Mouse (Mus musculus) kidney, postnatal 25 days (tissue): Measurements from ENCODE around the gene Stard3.
A peak's percentile ranks its signal among the peaks of the same experiment; 100 is the strongest.
"Not testable (repeated sequence)": the region's sequence is repeated elsewhere in the genome, so short reads cannot be mapped to it uniquely, and the experiment has no call there.

Source experiments
- DNase-seq, 2 experiments: peaks; one replicate each; pipeline ENCODE4 v3.0.0; 2021; ENCODE audit warnings: mixed read lengths in 2 of 2

Gene Stard3

GRCm38 (mm10) chr11:98376756-98377155, 18.6 kb downstream of the Stard3 start:
- DNase-seq: no peak

- DNase-seq: no peak
Measured at GRCm38 (mm10) chr11:98377787-98378186, 19.6 kb downstream of the Stard3 start.

DNA sequence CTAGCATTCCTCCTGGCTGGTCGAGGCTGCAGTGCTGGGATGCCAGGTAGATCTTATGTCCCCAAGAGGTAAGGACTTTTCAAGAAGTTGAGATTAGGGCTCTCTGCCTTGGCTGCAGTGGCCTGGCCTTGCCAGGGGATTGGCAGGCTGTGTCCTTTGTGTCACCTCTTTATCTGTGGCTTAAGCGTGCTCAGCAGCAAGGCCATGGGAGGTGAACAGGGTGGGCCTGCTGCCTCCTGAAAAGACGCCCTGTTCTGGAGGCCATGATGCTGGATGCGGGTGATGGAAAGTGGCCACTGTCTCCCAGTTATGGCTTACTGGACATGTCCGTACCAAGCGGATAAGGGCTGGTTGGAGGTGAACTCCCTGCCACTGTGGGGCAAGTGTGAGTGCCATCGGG, 21.2 kb downstream of the Stard3 start:
- no peak for DNase-seq

GRCm38 (mm10) chr11:98380106-98380505, 21.9 kb downstream of the Stard3 start:
- DNase-seq: peak; percentile 72 to 80

GRCm38 (mm10) chr11:98381651-98382050, 23.5 kb downstream of the Stard3 start:
- no peak for DNase-seq

DNA sequence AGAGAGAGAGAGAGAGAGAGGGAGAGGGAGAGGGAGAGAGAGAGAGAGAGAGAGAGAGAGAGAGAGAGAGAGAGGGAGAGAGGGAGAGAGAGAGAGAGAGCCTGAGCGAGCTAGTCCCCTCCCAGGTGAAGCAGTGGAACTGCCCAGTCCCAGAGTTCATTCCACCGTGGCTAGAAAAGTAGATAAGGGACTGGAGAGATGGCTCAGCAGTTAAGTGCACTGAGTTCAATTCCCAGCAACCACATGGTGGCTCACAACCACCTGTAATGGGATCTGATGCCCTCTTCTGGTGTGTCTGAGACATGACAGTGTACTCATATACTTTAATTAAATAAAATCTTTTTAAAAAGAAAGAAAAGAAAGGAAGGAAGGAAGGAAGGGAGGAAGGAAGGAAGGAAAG, 24.2 kb downstream of the Stard3 start:
- DNase-seq: not testable (repeated sequence)

- no peak for DNase-seq
Measured at GRCm38 (mm10) chr11:98383261-98384030, 25.3 kb downstream of the Stard3 start, which contains the start of gene Tcap. Gene Tcap, plus strand, starts transcription at chr11:98383811.

GRCm38 (mm10) chr11:98384216-98384615, 26.0 kb downstream of the Stard3 start:
- no peak for DNase-seq

DNA sequence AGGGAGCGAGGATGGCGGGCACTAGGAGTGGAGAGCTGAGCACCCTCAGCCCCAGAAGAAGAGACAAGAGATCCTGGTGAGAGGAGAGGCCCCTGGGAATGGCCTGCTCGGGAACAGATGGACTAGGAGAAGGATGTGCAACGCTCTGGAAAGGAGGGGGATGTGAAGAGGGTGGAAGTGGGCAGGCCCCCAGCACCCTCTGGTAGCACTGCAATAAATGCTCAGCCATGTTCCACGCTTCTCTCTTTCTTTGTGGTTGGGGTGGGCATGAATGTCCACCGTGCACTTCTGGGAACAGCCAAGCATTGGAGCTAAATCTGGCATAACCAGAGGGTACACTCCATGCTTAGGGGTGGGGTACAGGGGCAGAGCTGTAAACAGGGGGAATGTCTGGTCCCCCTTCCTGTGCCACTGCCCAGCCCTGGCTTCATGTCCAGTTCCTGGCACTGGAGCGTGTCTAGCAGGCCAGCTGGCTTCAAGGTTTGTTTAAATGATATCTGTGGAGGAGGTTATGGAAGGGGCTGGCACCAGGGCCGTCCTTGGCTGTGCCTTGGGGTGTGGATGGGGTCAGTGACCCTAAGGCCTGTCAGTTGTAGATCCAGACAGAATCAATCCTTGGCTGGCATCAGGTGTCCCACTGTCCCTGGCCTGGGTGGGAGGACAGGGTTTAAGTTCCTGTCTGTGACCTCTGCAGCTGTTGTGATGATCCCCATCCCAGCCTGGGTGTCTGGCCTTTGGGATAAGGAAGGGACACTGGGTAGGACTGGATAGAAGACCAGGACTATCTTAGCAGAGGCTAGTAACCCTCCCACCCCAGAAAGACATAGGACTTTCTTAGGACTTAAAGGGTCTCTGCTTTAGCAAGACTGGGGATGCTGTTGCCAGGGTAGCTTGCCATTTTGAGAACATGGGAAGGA, 26.8 kb downstream of the Stard3 start:
- DNase-seq: no peak

DNA sequence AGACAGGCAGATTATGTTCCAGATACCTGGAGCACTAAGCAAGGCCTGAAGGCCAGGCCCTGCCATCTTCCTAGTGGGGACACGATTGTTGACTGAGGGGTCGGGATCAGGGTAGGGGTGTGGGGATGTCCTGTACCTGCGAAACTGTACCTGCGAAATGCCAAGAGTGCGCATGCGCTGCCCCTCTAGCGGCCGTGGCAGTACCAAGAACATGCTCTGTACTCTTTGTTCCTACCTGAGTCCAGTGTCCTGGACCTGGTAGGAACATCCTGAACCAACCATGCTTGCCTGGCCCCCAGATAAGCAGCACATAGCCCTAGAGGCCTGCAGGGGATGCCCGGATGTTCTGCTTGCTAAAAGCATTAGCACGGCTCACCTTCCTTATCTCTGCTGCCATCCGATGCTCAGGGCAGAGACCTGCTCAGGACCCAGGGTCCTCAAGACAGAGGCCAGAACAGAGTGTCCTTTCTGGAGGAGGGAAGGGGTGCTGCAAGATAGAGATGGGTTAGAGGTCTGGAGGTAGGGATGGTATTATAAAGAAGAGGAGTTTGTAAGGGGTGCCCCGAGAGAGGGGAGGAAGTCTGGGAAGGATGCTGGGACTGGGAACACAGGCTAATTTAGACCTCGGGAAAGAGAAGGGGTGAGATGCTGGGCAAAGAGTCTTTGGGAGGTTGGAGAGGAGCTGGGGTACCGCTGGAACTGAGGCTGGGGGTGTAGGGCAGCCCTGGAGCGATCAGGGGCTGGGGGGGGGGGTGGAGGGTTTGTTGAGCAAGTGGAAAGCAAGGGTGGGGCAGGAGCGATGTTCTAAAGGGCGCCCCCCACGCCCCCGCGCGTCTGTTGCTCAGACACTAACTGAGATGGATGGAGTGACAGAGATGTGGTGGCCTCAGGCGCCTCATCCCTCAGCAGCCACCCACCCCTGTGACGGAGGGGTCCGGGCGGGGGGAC, 27.7 kb downstream of the Stard3 start, which contains the start of gene Pnmt:
TSS of gene Pnmt (plus strand) at position 813 of the 948 bp plus-strand sequence.
- DNase-seq: no peak

DNA sequence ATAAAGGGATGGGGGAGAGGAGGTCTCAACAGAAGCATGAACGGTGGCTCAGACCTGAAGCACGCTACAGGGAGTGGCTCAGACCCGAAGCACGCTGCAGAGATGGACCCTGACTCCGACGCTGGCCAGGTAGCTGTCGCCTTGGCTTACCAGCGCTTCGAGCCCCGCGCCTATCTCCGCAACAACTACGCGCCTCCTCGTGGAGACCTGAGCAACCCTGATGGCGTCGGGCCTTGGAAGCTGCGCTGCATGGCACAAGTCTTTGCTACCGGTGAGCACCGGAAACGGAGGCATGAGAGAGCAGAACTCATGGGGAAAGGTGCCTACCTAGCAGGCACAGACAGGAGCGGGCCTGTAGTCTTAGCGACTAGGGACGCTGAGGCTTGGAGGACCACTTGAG, 28.4 kb downstream of the Stard3 start:
- no peak for DNase-seq

- no peak for DNase-seq
Measured at GRCm38 (mm10) chr11:98387056-98387577, 28.9 kb downstream of the Stard3 start.

DNA sequence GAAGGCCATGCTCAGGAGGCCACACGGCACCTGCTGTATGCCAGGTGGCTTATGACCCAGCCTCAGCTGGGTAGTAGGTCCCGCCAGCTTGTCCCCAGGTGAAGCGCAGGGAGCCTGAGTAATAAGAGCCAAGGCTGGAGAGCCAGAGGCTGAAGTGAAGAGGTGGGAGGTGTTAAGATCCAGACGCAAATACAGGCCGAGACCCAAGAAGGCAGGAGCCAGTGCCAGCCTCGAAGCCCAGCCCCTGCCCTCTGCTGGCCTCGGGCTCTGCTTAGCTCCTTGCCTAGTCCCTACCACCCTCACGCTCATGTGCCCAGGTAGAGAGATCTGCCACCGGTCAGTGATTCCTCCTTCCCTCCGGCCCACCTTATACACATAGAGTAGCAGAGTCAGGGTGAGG, 30.1 kb downstream of the Stard3 start:
- peak in 1 of 2 experiments; percentile 66 for DNase-seq

- peak; percentile 71 to 75 for DNase-seq
Measured at GRCm38 (mm10) chr11:98389221-98389780, 31.1 kb downstream of the Stard3 start.

DNA sequence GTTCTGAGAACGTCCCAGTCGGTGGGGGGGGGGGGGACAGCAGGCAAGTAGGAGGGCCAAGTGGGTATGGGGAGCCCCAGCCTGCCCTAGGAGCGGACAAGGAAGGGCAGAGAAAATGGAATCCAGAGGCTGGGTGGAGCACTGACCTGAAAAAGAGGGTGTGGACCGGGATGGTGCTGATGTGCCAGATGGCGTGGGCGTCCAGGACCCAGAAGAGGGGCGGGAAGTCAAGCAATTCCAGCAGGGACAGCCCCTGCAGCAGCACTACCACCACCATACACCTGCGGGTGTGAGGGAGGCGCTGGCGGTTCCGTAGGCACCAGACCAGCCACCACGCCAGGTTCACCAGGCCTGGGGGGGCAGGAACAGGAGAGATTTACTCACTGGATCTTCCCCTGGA, 32.0 kb downstream of the Stard3 start:
- DNase-seq: no peak

- DNase-seq: no peak
Measured at GRCm38 (mm10) chr11:98392034-98392433, 33.9 kb downstream of the Stard3 start.

- DNase-seq: no peak
Measured at GRCm38 (mm10) chr11:98392645-98393044, 34.5 kb downstream of the Stard3 start.

DNA sequence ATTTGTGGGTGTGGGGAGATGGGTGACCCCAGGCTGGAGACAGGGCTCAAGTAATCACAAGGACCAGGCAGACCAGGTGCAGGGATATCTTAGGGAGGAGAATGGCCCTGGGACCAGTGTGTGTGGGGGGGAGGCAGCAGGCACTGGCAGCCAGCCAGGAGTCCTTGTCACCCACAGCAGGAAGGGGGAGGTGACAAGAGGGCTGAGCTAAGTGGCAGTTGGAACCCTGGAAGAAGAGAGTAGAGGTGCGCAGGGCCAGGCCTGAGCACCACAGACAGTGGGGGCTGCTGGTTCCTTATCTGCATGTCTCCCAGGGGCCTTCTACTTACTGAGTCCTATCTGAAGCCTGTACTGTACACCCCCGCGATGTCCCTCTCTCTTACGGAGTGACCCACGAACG, 35.1 kb downstream of the Stard3 start:
- DNase-seq: peak; percentile 47 to 58

DNA sequence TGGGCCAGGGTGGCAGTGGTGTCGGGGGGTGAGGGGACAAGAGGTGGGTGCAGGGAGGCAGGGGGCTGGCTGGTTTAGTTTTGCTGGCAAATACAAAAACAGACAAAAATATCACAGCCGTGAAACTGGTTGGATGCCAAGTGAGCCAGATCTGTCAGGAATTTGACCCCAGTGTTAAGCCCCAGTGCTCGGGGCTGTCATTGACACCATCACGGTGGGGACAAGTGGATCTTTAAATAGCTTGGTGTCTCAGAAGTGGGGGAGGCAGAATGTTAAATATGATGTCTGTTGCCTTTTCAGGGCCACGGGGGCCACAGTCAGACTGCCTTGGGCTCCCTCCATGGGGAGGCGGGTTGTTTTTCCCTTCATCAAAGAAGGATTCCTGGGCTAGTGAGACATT, 36.1 kb downstream of the Stard3 start:
- peak; percentile 51 to 55 for DNase-seq

GRCm38 (mm10) chr11:98395041-98395440, 36.9 kb downstream of the Stard3 start:
- DNase-seq: peak; percentile 80 to 87

DNA sequence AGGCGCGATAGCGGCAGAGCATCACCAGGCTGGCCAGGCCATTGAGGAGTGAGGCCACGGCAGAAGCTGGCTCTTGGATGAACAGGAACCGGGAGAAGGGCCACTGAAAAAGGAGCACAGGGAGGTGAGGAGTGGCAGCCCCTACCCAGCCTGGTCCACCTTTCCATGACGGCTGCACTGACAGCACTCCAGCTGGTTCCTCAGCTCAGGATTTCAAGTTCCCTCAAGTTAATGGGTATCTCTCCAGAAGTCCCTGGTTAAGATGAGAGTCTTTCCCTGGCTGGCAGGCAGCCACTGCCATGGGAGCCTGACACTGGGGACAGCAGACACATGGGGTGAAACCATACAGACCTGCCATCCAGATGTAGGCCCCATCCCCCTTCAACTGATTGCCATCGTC, 39.8 kb downstream of the Stard3 start:
- DNase-seq: no peak
